Mouse (Mus musculus) stomach, postnatal 0 days (tissue): ENCODE data around the gene Kmo. TPM values are rescaled to one million over a fixed set of nuclear protein-coding genes. Genes with fewer than 3 reads are reported as not detected.

Source experiments
- ATAC-seq: fragments of 200-750 bp; cut with Nextera tagmentation; 2 replicates; pipeline ENCODE4 v1.8.0; 2017; ENCODE audit not compliant: low FRiP score, low TSS enrichment
- DNase-seq: peaks from one replicate; pipeline ENCODE4 v3.0.0-alpha.2; 2016; ENCODE audit warnings: low spot score
- H3K27ac ChIP-seq: fragments of 300-500 bp; sonication (generic); replicated peaks from 2 replicates; pipeline ENCODE4 v1.5.1; 2014; ENCODE audit warnings: mild to moderate bottlenecking, control low read depth
- H3K27me3 ChIP-seq: fragments of 300-500 bp; sonication (generic); 2 replicates; pipeline ENCODE4 v1.6.1; 2014; ENCODE audit warnings: low read length; ENCODE audit not compliant: control insufficient read depth, insufficient read depth
- H3K36me3 ChIP-seq: fragments of 300-500 bp; sonication (generic); 2 replicates; pipeline ENCODE4 v1.6.1; 2014; ENCODE audit warnings: low read length, mixed read lengths; ENCODE audit not compliant: control insufficient read depth, insufficient read depth
- H3K4me1 ChIP-seq: fragments of 300-500 bp; sonication (generic); replicated peaks from 2 replicates; pipeline ENCODE4 v1.6.1; 2014; ENCODE audit warnings: antibody characterized with exemption; ENCODE audit not compliant: control insufficient read depth, insufficient read depth
- H3K4me2 ChIP-seq: fragments of 300-500 bp; sonication (generic); replicated peaks from 2 replicates; pipeline ENCODE4 v1.6.1; 2014; ENCODE audit warnings: low read depth, mild to moderate bottlenecking, control low read depth, moderate library complexity
- H3K4me3 ChIP-seq: fragments of 300-500 bp; sonication (generic); 2 replicates; pipeline ENCODE4 v1.5.1; 2014; ENCODE audit warnings: low read depth, low read length, control low read depth
- H3K9ac ChIP-seq: fragments of 300-500 bp; sonication (generic); 2 replicates; pipeline ENCODE4 v1.6.1; 2014; ENCODE audit warnings: mild to moderate bottlenecking, low read length, control low read depth, mixed read lengths
- H3K9me3 ChIP-seq: fragments of 300-500 bp; sonication (generic); 2 replicates; pipeline ENCODE4 v1.6.1; 2016; ENCODE audit warnings: low read length; ENCODE audit not compliant: control insufficient read depth
- CTCF ChIP-seq: IDR thresholded peaks from 2 replicates; pipeline ENCODE4 v1.5.1; 2016; ENCODE audit warnings: antibody characterized with exemption, low read depth, mild to moderate bottlenecking, moderate library complexity
- EP300 ChIP-seq: optimal IDR thresholded peaks from 2 replicates; pipeline ENCODE3; 2016; ENCODE audit warnings: antibody characterized with exemption
- WGBS: fragments of 180-500 bp; shearing (Covaris S2); extraction: QIAGEN DNeasy Blood & Tissue Kit; methylation state at CpG from one replicate; pipeline ENCODE4 v1.1.7; 2014; 5-methylcytosine and 5-hydroxymethylcytosine counted together
- polyA plus RNA-seq: library from polyadenylated mRNA; unstranded; fragments of >200 nt; fragmentation: Nextera tagmentation; extraction: Ambion mirVana; gene quantifications from 2 replicates; pipeline ENCODE4 v1.2.1, GENCODE M21; 2015

Gene Kmo
- polyA plus RNA-seq, 1 experiment from 2014 or later, result 0.15 TPM

- Histone ChIP-seq H3K9me3 (no peaks in the 10 kb centered on the region), H3K36me3 (no peaks in the 10 kb centered on the region), H3K27ac (no peak overlapping the region), H3K4me1 (no peaks in the 10 kb centered on the region; the same call in 1 of the 2 replicates), H3K4me3 (peak overlapping the region; percentile 78; the same call in 1 of the 2 replicates), H3K27me3 (no peaks in the 10 kb centered on the region), H3K4me2 (peak overlapping the region; percentile 94), H3K9ac (peak overlapping the region; percentile 0; the same call in 1 of the 2 replicates)
- DNase-seq (peak; percentile 56), ATAC-seq (no peak)
- WGBS, result 24% methylated on average over 12 of the region's 12 CpGs
- TF ChIP-seq CTCF (no peak), EP300 (no peak)
Observed at GRCm38 (mm10) chr1:175693429-175693960, 73.3 kb downstream of the Kmo start.

- Histone ChIP-seq H3K4me3 (no peak within 1 kb of the TSS), H3K9ac (no peak within 1 kb of the TSS), H3K27me3 (no peaks in the 10 kb centered on the region), H3K36me3 (no peaks in the 10 kb centered on the region), H3K9me3 (no peaks in the 10 kb centered on the region), H3K4me1 (no peaks in the 10 kb centered on the region), H3K27ac (no peak within 1 kb of the TSS), H3K4me2 (no peak within 1 kb of the TSS)
- DNase-seq, result no peak
- no peak for ATAC-seq
- TF ChIP-seq EP300 (no peak), CTCF (no peak)
- WGBS, result 78% methylated on average over 1 of the region's 1 CpGs
Observed at GRCm38 (mm10) chr1:175698293-175698692, 78.1 kb downstream of the Kmo start, which contains the start of gene Wdr64. Wdr64 (plus strand) TSS chr1:175698593.

GRCm38 (mm10) chr1:175699375-175699774 lies 79.2 kb downstream of the Kmo start:
- no peak overlapping the region for H3K27ac ChIP-seq
- 49% methylated on average over 3 of the region's 3 CpGs for WGBS

GRCm38 (mm10) chr1:175699796-175700195 lies 79.6 kb downstream of the Kmo start:
- H3K9me3 ChIP-seq, result no peaks in the 10 kb centered on the region
- H3K9ac ChIP-seq, result no peak overlapping the region
- ATAC-seq (no peak), DNase-seq (no peak)
- H3K4me2 ChIP-seq, result no peak overlapping the region
- H3K36me3 ChIP-seq, result no peaks in the 10 kb centered on the region
- no peaks in the 10 kb centered on the region for H3K27me3 ChIP-seq
- 21% methylated on average over 4 of the region's 4 CpGs for WGBS
- no peak overlapping the region for H3K27ac ChIP-seq
- TF ChIP-seq CTCF (no peak), EP300 (no peak)
- H3K4me3 ChIP-seq, result no peak overlapping the region
- no peaks in the 10 kb centered on the region for H3K4me1 ChIP-seq

More at GRCm38 (mm10) chr1:175699375-175699774, 79.2 kb downstream of the Kmo start:
- ATAC-seq (no peak), DNase-seq (no peak)
- H3K4me2 ChIP-seq, result no peak overlapping the region
- H3K36me3 ChIP-seq, result no peaks in the 10 kb centered on the region
- no peaks in the 10 kb centered on the region for H3K4me1 ChIP-seq
- no peaks in the 10 kb centered on the region for H3K27me3 ChIP-seq
- TF ChIP-seq EP300 (no peak), CTCF (no peak)
- no peaks in the 10 kb centered on the region for H3K9me3 ChIP-seq
- H3K9ac ChIP-seq, result no peak overlapping the region
- H3K4me3 ChIP-seq, result no peak overlapping the region

GRCm38 (mm10) chr1:175701145-175701544 lies 81.0 kb downstream of the Kmo start:
- no peak overlapping the region for H3K9ac ChIP-seq
- H3K4me1 ChIP-seq, result no peaks in the 10 kb centered on the region
- H3K4me2 ChIP-seq, result no peak overlapping the region
- H3K4me3 ChIP-seq, result no peak overlapping the region
- no peak for TF ChIP-seq EP300
- no peak for TF ChIP-seq CTCF
- no peak for DNase-seq
- H3K27me3 ChIP-seq, result no peaks in the 10 kb centered on the region
- no peak overlapping the region for H3K27ac ChIP-seq
- WGBS, result 53% methylated on average over 4 of the region's 4 CpGs
- ATAC-seq, result no peak; the same call in 1 of the 2 replicates
- H3K9me3 ChIP-seq, result no peaks in the 10 kb centered on the region
- H3K36me3 ChIP-seq, result no peaks in the 10 kb centered on the region

GRCm38 (mm10) chr1:175707599-175707998 lies 87.4 kb downstream of the Kmo start:
- DNase-seq (no peak), ATAC-seq (no peak)
- WGBS, result 61% methylated on average over 5 of the region's 5 CpGs
- no peak overlapping the region for H3K27ac ChIP-seq
- H3K36me3 ChIP-seq, result no peaks in the 10 kb centered on the region
- no peak overlapping the region for H3K4me3 ChIP-seq
- no peak overlapping the region for H3K4me2 ChIP-seq
- H3K9ac ChIP-seq, result no peak overlapping the region
- no peaks in the 10 kb centered on the region for H3K4me1 ChIP-seq
- no peaks in the 10 kb centered on the region for H3K27me3 ChIP-seq
- no peak for TF ChIP-seq CTCF
- no peak for TF ChIP-seq EP300
- H3K9me3 ChIP-seq, result no peaks in the 10 kb centered on the region
